Mouse (Mus musculus): ENCODE results near the gene Gm43951.
"Not testable (repeated sequence)": the region's sequence is repeated elsewhere in the genome, so short reads cannot be mapped to it uniquely, and the experiment has no call there.

Gm43951 gene

DNA sequence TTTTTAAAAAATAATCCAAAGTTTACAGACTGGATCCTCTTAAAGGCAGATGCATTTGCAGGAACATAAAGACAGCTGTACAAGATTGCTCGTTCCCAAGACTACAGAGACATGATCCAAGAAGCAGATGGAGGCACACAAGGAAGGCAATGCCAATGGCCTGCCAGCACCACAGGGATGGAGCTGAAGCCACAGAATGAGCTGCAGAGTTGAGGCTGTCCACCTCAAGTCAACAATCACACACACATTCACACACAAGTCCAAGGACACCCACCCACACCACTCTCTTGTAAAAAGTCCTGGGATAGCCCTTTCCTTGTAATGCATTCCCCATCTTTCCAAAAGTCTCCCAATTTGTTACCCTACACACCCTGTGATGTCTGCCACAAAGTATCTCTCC is 3.2 kb downstream of the Gm43951 start:
- DNase-seq (ENCODE audit: low read depth, low spot score), result no peak

DNA sequence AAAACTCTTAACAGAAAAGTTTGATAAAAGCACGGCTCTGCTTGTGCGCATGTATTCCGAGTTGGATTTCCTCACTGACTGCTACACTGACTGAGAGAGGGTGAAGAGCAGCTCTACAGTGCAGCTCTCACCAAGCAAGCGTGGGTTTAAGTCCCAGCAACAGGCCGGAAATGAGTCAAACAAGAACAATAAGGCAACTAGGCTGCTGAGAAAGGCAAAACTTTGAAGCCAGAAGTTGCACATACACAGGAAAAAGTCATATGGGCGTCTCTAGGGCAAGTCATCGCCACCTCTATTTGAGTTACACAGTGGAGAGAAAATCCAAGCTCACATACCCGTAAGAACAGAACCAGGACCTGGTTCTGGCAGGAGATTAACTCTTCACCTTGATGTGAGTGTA is 10.1 kb downstream of the Gm43951 start:
- no peak for DNase-seq (ENCODE audit: low read depth, low spot score)

DNA sequence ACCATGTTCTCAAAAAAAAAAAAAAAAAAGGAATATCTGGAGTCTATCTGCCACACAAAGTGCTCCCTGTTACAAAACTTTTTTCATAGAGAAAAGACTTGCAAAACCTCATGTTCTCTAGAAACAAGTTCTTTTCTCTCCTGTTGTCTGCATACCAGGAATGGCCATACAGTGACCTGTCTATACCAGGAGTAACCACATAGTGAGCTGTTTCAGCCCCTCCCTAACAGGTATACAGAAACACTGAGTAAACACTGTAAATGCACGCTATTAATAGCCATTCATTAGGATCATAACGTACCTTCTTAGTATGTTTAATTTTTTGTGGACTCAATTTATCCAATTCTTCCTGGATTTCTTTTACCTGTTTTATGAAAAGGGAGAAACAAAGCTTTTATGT is 12.4 kb downstream of the Gm43951 start:
- DNase-seq (ENCODE audit: low read depth, low spot score), result no peak

DNA sequence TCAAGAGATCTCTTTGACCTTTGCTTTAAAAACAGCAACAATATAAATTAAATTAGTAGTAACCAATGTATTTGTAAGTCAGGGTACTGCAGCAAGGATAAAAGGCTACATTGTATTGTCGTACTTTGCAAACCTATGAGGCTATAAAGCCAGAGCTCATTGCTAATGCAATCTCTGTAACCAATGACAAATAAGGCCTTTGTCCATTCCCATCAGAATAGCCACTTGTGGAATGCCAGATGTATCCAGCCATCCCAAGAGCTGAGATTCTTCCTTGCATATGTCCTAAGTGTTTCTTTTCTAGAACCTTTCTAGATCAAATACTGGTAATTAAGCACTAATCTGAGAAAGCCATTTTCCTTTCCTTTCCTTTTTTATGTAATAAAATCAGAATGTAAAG is 15.8 kb downstream of the Gm43951 start:
- DNase-seq (ENCODE audit: low read depth, low spot score), result no peak

DNA sequence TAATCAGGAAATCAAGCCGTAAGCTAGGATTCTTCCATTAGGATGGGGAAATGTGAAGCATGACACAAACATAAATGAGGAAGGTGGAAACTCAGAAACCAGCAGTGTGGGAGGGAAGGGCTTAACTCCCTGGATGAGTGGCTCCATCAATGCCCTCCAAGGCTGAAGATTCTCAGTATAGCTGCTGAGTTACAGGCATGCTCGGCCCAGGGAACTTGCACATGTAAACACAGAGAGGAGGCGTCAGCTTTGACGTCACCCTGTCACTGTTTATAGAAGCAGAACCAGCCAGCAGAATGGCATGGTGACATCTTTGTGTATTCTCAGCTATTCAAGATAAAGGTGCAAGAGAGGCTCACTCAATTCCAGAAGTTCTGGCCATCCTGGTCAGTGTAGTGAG is 22.4 kb downstream of the Gm43951 start:
- no peak for DNase-seq (ENCODE audit: low read depth, low spot score)

DNA sequence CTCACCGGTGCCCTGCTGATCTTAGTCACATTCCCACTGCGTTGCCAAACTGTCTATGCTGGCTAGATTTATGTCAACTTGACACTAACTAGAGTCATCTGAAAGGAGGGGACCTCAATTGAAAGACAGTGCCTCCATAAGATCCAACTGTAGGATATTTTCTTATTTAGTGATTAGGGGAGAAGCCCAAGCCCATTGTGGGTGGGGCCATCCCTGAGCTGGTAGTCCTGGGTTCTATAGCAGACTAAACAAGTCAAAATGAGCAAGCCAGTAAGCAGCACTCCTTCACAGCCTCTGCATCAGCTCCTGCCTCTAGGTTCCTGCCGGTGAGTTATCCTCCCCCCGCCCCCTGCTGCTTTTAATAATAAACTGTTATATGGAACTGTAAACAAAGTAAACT is 25.5 kb downstream of the Gm43951 start:
- no peak for DNase-seq (ENCODE audit: low read depth, low spot score)

DNA sequence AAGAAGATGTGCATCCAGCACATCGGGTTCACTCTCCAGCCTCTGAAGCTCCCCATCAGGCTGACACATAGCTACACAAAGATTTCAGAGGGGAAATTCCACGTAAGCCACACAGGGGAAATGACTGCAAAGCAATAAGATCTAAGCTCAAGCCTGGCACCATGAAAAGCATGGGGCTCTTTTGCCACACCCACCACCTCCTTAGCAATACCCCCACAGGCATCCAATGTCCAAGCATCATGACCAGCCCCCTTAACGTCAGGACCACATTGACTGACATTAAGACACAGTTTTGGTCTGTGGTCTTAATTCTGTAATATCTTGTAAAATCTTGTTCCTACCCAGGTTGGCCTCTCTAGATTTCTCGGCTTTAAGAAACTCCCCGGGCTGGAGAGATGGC is 26.1 kb downstream of the Gm43951 start:
- DNase-seq (ENCODE audit: low read depth, low spot score), result no peak

DNA sequence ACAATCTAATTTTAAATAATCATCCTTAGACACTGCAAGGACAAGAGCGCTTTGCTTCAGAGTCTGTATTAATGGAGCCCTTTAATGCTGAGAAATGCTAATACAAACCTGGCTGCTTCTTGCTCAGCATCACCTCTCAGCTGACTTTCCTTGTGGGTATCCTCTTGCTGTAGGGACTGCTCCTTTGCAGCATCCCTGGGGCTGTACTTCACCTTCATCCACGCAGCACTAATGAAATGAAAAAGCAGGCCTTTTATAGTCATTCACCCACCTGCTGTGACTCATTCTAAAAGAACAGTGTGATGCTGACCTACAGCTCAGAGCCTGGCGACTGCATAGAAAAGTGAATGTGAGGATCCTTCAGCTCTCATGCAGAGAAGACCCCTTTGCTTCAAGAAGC is 30.1 kb downstream of the Gm43951 start:
- no peak for DNase-seq (ENCODE audit: low read depth, low spot score)

DNA sequence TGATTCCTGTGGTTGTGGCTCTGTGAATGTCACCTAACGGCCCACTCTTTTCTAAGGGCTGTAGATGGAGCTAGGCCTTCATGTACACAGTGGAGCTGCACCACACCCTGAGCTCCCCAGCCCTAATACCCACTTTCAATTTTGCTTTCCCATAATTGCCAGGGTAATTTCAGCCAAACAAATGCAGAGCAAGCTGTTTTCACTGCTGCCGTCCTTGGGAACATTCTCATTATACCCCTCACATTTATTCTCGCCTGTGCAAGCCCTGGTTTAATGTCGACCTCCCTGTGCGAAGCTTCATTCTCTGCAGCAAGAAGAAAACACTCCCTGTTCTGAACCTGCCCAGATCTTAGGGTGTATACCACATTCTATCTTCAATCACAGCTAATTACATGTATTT is 30.7 kb downstream of the Gm43951 start:
- no peak for DNase-seq (ENCODE audit: low read depth, low spot score)

DNA sequence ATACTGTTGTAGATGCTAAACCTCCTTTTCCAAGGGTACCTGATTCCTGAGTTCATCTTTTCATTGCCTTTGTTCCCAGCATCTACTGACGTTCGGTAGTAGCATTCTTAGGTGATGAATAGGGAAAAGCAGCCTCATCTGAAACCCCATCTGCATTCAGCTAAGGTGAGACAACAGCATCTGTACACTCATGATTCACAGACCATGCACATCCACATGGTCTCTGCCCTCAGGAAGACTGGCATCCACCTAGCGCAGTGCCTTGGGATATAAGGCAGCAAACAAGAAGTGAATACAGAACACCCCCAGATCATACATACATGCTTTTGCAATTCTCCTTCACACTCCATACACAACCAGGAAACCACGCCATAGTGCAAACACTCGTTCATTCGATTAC is 31.9 kb downstream of the Gm43951 start:
- DNase-seq (ENCODE audit: low read depth, low spot score), result no peak

DNA sequence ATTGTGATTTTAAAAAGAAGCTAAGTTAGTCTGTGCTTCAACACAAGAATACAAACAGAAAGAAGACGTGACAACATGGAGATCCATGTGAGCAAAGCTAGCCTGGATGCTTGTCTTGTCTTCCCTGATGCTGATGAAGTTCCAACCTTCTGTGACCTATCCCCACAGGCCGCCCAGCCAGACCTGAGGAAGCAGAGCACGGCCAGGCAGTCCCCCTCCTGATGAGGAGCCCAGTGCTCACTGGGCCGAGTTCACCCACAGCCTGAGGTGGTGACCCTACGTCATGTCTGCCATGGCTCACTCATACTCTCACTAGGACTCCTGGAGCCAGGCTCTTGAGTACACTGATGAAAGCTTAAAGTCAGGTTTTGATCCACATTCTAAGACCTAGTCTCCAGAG is 33.1 kb downstream of the Gm43951 start:
- no peak for DNase-seq (ENCODE audit: low read depth, low spot score)

DNA sequence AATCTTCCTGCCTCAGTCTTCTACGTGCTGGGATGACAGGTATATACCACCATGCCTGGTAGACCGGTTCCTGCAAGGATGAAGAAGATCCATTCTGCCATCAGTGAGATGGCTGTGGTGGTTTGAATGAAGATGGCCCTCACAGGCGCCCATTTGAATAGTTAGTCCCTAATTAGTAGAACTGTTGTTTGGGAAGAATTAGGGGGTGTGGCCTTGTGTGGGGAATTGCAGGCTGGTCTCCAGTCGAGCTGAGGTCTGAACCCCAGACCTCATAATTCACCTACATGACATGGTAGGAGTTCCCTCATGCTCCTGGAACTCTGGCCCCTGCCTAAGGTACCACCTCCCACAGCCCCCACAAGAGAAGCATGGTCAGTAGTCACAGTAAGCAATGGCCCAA is 34.7 kb downstream of the Gm43951 start:
- DNase-seq (ENCODE audit: low read depth, low spot score), result not testable (repeated sequence)

DNA sequence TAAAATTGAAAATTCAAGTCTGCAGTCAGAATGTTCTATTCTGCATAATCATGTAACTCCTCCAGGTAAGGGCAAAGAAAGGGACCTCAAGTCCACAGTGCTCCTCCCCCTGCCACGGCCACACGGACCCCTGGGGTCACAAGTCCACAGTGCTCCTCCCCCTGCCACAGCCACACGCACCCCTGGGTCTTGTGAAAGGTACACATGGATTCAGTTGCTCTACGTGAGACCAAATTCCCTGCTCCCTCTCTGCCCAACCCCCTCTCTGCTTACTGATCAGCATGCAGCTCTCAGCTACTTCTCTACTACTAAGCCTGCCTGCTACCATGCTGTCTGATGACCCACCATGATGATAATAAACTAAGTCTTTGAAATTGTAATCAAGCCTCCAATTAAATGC is 36.8 kb downstream of the Gm43951 start:
- no peak for DNase-seq (ENCODE audit: low read depth, low spot score)

DNA sequence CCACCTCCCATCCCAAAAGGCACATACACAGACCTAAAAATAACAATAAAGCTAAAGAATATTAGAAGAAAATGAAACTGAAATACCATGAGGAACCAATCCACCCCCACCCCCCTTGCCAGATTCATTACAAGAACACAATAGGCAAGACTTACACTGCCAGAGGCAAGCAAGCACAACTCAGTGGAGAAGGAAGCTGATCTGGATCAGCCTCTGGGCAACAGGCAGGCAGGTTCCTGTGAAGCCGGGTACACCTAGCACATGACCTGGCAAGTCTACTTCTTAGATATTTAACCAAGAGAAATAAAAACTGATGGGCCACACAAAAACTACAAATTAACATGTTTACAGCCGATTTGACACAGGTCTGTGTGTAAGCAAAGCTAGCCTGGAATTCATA is 43.4 kb downstream of the Gm43951 start:
- no peak for DNase-seq (ENCODE audit: low read depth, low spot score)

DNA sequence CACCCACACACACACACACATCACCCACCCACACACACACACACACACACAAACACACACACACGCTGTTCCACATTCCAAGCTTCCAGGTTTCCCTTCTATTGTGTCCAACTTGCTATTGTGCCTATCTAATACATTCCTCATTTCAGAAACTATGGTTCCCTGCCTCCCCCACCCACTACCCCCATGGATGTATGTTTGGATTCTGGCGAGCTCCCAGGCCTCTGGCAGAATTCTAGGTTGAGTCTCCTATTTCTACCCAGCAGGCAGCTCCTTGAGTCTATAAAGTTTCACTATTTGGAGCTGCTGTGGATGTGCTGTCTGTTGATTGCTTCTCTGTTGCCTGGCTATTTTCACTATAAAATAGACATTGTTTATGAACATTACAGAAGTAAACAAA is 50.0 kb downstream of the Gm43951 start:
- no peak for DNase-seq (ENCODE audit: low read depth, low spot score)

DNA sequence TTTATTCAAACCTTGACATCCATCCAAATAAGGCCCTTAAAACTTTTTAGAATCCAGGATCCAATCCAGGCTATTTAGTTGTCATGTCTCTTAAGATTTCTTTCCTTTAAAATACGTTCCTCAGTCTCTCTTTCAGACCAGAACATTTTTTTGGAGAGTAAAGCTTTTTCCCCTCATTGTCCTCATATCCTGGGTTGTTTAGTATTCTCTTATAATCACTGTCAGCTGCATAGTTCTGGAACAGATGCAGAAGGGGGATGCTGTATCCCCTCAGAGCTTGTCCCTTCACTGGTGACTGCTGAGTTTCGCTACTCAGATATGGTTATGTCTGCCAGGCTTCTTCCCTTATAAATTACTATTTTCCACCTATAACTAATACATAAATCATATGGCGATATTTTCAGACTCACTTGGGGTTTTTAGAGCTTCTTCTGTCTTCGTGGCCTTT is 50.6 kb downstream of the Gm43951 start:
- DNase-seq (ENCODE audit: low read depth, low spot score), result no peak

DNA sequence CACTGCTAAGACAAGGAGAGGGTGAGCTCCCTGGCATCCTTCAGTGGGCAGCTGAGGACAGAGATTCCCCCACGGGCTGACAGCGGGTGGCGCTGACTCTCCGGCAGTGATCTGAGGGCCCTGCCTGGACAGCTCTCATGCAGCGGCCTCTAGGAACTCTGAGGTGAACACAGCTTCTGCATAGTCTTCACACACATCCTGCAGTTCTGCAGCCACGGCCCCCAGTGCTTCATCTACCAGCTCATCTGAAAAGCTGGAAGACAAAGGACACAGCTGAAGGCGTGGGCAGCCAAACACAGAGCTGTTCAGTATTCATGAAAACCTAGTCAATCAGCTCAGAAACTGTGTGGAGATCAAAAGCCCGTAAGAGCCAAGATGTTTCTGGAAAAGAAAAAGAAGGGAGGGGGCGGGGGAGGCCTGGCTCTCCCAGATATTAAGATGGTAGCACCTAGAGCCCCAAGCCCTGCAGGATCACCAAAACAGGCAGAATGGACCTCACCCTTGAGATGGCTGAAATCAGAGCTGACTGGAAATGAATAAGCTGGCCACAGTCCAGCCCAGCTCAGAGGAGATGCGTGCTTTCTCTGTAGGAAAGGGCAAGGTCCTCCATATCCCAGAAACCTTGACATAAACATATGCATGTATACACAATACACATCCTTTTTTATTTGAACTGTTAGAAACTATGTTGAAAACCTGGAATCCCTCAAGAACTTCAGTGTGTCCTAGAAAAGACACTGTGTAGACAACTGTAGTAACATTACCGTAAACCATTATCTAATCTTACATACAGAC is 51.3 kb downstream of the Gm43951 start:
- DNase-seq (ENCODE audit: low read depth, low spot score), result no peak
